Mouse (Mus musculus): ENCODE results near the gene Amdhd2.
A peak's percentile ranks its signal among the peaks of the same experiment; 100 is the strongest.

Amdhd2 gene

DNA sequence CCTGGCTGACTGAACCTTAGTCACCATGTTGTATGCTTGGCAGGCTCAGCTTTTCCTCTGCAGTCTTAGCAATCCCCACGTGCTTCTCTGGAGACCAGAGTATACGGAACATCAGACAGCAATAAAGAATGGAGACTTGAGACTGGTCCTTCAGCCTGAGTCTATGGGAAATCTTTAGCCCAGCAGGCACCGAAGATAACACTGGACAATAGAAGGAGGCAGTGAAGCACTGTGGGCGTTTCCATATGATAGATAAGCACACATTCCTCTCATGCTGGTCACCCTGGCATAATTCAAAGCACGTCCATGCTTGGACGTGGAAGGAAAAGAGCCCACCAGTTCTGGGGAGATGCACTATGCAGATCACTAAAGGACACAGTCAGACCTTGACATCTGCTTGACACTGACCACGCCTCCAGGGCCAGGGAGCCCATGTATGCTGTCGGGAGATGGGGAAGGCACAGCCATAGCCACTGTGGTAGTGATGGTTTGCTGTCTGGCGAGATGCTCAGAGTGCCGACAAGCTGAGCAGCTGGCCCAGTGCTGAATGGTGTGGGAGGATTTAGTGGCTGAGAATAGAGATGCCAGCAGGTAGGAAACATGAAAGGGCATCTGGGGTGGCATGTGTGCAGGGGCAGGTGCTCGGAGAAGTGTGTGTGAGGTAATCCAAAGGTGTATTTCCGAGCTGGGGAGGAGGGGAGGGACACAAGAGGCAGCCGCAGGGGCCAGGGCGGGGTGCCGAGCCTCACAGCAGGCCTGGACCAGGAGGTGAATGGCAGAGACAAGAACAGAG is 33.7 kb upstream of the Amdhd2 start:
- DNase-seq, result peak; percentile 59

- no peak for DNase-seq
Measured at GRCm38 (mm10) chr17:24195349-24195748, 31.8 kb upstream of the Amdhd2 start.

DNA sequence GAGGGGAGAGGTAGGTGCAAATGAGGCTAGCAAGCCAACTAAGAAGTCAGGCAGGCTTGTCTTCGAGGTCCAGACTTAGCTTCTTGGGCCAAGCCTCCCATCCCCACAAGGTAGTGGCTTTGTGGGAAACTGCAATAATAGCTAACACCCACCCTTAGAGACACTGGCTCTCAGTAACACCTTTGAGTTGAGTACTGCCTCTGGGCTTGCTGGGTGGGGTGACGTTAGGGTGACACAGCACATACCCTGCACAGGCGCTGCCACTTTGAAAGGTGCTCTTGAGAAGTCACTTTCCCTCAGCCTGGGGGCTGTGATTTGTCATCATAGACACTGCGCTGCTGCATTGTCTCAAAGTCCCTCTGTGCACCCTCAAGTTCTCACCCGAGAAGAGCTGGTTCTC is 30.2 kb upstream of the Amdhd2 start:
- peak; percentile 76 for DNase-seq

GRCm38 (mm10) chr17:24193268-24193667 is 29.7 kb upstream of the Amdhd2 start:
- no peak for DNase-seq

GRCm38 (mm10) chr17:24192848-24193247 is 29.3 kb upstream of the Amdhd2 start:
- DNase-seq, result no peak

GRCm38 (mm10) chr17:24191481-24191880 is 27.9 kb upstream of the Amdhd2 start:
- DNase-seq, result no peak

GRCm38 (mm10) chr17:24190934-24191333 is 27.4 kb upstream of the Amdhd2 start:
- no peak for DNase-seq

GRCm38 (mm10) chr17:24174259-24174658 is 10.7 kb upstream of the Amdhd2 start:
- no peak for DNase-seq

DNA sequence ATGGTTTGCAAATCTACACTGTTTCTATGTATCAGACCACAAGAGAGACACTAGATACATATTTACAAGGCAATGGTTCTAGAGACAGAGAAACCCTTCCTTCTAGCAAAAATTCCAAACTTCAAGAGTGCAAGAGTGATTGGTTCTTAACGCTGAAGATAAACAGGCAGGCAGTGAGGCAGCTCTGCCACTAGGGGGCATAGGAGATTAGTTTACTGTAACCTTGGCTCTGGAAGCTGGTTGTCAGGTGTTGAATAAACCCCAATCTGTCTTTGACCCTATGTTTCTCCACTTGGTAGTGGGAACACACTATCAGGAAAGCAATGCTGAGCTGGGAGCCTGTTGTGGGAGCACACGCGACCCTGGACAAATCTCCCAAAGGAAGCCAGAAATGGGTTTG is 9.9 kb upstream of the Amdhd2 start:
- peak; percentile 75 for DNase-seq

DNA sequence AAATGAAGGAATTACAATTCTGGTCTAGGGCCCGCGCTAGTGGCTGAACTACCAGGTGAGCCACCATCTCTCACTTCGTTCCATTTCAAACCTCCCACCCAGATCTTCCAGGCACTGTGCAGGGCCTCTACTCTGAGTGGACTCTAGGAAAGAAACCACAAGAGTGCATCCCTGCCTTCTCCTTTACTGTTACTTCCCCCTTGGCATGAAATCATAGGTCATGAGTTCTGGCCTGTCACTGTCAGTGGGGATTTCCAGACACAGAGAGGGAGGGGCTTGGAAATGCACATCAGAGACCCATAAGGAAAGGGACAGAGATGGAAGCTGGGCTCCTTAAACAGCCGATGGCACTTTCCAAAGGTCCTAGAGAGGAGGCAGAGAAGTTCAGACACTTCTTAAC is 8.2 kb upstream of the Amdhd2 start:
- no peak for DNase-seq

- DNase-seq, result no peak
Measured at GRCm38 (mm10) chr17:24170729-24171128, 7.2 kb upstream of the Amdhd2 start.

GRCm38 (mm10) chr17:24170125-24170524 is 6.6 kb upstream of the Amdhd2 start:
- DNase-seq, result no peak

GRCm38 (mm10) chr17:24169317-24170065 is 5.9 kb upstream of the Amdhd2 start, which contains the start of gene Atp6v0c:
TSS of gene Atp6v0c (minus strand) at chr17:24169702.
- peak; percentile 96 for DNase-seq

- peak; percentile 83 for DNase-seq
Measured at GRCm38 (mm10) chr17:24168590-24169277, 5.2 kb upstream of the Amdhd2 start.

DNA sequence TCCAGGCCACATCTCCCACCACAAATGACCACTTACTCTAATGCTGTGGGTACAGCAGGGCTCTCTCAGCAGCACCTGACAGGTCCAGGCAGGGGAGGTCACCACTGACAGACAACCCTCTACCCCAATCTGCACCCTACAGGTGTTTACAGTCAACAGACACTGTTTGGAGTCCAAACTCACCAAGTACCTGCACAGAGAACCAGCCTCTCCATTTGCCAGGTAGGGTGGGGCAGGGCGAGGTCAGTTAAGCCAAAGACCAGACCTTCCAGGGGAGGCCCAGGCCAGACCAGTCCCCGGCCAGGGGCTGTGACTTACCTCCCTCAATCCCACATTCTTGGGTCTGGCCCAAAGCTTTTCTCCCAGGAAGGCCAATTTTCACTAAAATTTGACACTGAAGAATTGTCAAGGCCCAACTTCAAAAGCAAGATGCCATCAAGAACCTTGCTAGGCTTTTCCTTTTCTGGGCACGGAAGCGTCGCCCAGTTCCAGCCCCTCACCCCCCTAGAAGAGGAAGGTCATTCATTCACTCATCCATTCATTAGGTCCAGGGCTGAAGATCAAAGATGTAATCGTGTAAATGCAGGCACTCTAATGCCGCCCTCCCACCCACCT is 4.4 kb upstream of the Amdhd2 start:
- DNase-seq, result peak; percentile 39

- DNase-seq, result no peak
Measured at GRCm38 (mm10) chr17:24167120-24167519, 3.6 kb upstream of the Amdhd2 start.

DNA sequence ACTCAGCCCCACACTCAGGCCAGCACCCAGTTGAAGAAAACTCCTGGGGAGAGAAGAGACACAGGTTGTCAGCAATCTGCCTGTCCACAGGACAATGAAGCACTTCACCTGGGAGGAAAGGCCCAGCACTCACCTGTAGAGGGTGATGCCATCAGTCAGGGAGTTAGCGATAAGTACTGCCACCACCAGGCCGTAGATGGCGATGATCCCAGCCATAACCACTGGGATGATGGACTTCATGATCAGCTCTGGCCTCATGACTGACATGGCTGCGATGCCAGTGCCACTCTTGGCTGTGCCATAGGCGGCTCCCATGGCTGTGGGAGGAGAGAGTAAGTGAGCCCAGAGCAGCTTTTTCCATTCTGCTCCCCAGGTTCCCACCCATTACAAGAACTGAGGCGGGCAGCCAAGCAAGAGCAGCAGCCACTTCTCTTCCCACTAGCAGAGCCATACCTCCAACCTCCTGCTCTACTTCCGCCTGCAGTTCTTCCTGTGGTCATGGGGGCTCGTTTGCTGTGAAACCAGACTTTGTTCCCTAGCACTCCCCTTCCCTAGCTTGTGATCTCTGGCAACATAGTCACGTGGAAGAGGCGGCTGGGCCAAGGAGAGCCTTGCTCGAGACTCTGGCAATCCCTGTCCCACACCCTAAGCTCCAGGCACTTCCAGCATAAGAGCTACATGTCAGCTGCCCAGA is 1.1 kb upstream of the Amdhd2 start:
- DNase-seq, result no peak

DNA sequence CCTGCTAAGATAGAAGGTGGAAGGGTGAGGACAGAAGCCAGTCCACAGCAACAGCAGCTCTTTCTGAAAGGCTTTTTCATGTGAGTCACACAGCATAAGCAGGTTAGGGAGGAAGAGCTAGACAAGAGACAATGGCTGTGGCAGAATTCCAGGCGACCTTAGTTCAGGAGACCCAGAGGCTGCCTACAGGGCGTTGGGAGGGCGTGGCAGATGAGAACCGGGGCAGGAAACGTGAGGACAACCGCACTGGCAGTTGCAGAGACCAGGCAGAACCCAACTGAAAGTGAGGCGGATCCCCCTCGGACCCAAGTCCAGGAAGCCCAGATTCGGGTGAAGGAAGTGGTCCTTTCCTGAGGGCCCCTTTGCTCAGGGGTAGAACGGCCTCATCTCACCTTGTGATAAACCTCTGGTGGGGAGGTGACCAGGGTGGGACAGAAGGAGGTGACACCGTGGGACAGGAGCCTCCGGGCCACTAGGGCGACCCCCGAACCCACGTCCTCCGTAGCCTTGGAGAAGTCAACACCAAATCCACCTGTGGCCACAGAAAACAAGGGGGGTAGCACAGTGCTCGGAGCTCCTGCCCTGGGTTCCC is 886 bp downstream of the Amdhd2 start:
- DNase-seq, result peak; percentile 66

DNA sequence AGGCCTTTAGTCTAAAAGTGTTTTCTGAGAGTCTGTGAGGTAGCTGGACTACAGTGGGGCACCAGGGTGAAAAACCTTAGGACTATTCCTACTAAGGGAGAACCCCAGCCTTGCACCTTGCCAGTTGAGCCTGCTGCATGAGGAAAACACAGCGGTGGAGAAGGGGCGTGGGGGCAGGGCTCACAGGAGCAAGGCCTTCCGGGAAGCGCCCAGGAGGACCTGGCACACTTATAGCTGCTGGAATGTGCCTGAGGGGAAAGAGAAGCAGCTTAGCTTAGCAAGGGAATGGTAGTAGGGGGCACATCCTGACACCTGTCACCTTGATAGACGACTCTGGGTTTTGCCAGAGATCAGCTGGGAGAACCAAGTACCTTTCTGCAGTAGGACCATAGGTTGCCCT is 2.1 kb downstream of the Amdhd2 start:
- DNase-seq, result no peak

DNA sequence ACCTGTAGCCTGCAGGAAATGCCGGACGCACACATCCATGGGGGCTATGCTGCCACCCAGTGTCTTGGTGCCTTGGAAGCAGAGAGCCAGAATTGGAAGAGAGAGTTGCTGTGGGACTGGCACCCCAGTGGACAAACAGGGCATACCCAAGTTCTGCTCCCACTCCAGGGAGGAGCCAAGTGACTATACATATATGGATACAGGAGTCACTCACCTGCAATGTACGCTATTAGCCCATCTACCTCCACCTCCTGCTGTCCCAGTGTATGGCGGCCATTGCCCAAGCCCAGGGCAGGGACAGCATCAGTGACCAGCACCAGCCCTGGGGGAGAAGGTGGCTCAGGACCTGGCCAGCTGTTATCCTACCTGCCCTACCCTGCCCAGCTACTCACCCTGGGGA is 6.0 kb downstream of the Amdhd2 start:
- no peak for DNase-seq

GRCm38 (mm10) chr17:24157121-24157520 is 6.4 kb downstream of the Amdhd2 start:
- no peak for DNase-seq

DNA sequence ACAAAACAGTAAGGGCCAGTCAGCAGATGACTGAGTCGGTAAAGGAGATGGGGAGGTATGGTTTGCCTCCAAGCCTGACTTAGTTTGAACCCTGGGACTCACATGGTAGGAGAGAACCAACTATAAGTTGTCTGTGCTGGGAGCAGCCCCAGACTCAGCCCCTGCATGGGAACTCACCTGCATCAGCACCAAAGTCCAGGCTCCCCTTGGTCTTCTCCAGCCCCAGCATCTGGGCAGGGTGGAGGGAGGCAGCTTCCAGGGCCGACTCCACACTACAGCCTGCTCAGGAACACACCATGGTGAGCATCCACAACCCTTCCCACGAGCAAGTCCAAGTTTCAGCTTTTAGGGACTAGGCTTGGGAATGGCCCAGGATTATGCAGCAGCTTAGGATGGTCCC is 7.2 kb downstream of the Amdhd2 start:
- no peak for DNase-seq

Data from liver (tissue).